Comparison of ENCODE assay signal across 17 mouse cellular contexts in genomic region chr2:14388162-14388561, GRCm38 (mm10). TPM values are rescaled to one million over a fixed set of nuclear protein-coding genes. Genes with fewer than 3 reads are reported as not detected.
DNase-seq lines count a peak whose midpoint lies in the region; ATAC-seq lines count a peak whose summit lies in the region.
"Had no signal": no experiment of that assay in that cellular context is flagged by ENCODE, and none has a peak within 500 bp of the region (broad histone marks: within the 10 kb centered on the region; RNA-seq: fewer than 3 reads in every experiment).

Gene Slc39a12 (plus strand): TSS chr2:14388316.

- whole genome bisulfite sequencing in hindbrain, embryonic 16.5 days: 47% methylated on average over 5 of the region's 5 CpGs
- 65% methylated on average over 5 of the region's 5 CpGs for WGBS in hindbrain, embryonic 10.5 days
- WGBS in midbrain, embryonic 11.5 days: 31% methylated on average over 5 of the region's 5 CpGs

- no peak within 1 kb of the TSS for H3K27ac ChIP-seq in hindbrain, embryonic 16.5 days (ENCODE audit: low read depth, low read length)
- no peak within 1 kb of the TSS for H3K27ac ChIP-seq in hindbrain, embryonic 10.5 days
- no peak within 1 kb of the TSS for H3K27ac ChIP-seq in midbrain, embryonic 11.5 days (ENCODE audit: low read depth, low read length)
- H3K27ac ChIP-seq: heart, embryonic 13.5 days; liver, embryonic 13.5 days had no signal

- H3K36me3 ChIP-seq in hindbrain, embryonic 16.5 days (ENCODE audit: control insufficient read depth, insufficient read depth, low read length): no peaks in the 10 kb centered on the region
- no peaks in the 10 kb centered on the region for H3K36me3 ChIP-seq in hindbrain, embryonic 10.5 days
- H3K36me3 ChIP-seq in midbrain, embryonic 11.5 days (ENCODE audit: control insufficient read depth, insufficient read depth, low read length): no peaks in the 10 kb centered on the region
- H3K36me3 ChIP-seq: heart, embryonic 13.5 days; limb, embryonic 10.5 days; liver, embryonic 13.5 days had no signal

- H3K4me3 ChIP-seq in hindbrain, embryonic 16.5 days (ENCODE audit: low read length): no peak within 1 kb of the TSS
- H3K4me3 ChIP-seq in hindbrain, embryonic 10.5 days: no peak within 1 kb of the TSS
- no peak within 1 kb of the TSS for H3K4me3 ChIP-seq in midbrain, embryonic 11.5 days (ENCODE audit: low read depth, low read length)
- H3K4me3 ChIP-seq: erythroblast, embryonic 14.5 days; heart, embryonic 13.5 days; limb, embryonic 10.5 days; liver, embryonic 13.5 days had no signal

- H3K4me1 ChIP-seq in hindbrain, embryonic 16.5 days (ENCODE audit: control insufficient read depth, insufficient read depth, low read depth, low read length): no peaks in the 10 kb centered on the region
- H3K4me1 ChIP-seq in hindbrain, embryonic 10.5 days (replicated peaks): no peaks in the 10 kb centered on the region
- peaks cover 3% of the 10 kb centered on the region; the same call in 1 of the 2 replicates for H3K4me1 ChIP-seq in midbrain, embryonic 11.5 days (ENCODE audit: control insufficient read depth, insufficient read depth, low read length)
- H3K4me1 ChIP-seq: heart, embryonic 13.5 days; liver, embryonic 13.5 days had no signal

- no peak within 1 kb of the TSS for H3K9ac ChIP-seq in hindbrain, embryonic 16.5 days (ENCODE audit: low read depth, low read length)
- H3K9ac ChIP-seq in midbrain, embryonic 11.5 days (ENCODE audit: low read length): no peak within 1 kb of the TSS
- H3K9ac ChIP-seq: heart, embryonic 13.5 days; liver, embryonic 13.5 days had no signal

- DNase-seq in hindbrain, embryonic 10.5 days (ENCODE audit: low spot score): no peak
- peak; percentile 22 to 31 for DNase-seq in right cerebral cortex, postnatal 10 days (ENCODE audit: low spot score in 2 of 2)
- no peak for DNase-seq in right cerebral cortex, postnatal 36 days (ENCODE audit: low spot score in 2 of 2)
- DNase-seq in midbrain, embryonic 11.5 days (ENCODE audit: low spot score, missing footprints): peak; percentile 85
- DNase-seq in B cell, adult 2 months: no peak
- DNase-seq in testis, postnatal 14 days (ENCODE audit: low spot score): no peak
- DNase-seq: cerebellum, adult 18-20 months; embryo, embryonic 11 days; gastrocnemius, postnatal 36 days; kidney, adult 9 months; liver, embryonic 13.5 days; retina, postnatal 1 day had no signal

- peak; percentile 65; the same call in 1 of the 2 replicates for ATAC-seq in hindbrain, embryonic 16.5 days
- ATAC-seq in midbrain, embryonic 11.5 days (ENCODE audit: low FRiP score): peak; percentile 81; the same call in 1 of the 2 replicates
- ATAC-seq: lung, postnatal 0 days had no signal

- H3K27me3 ChIP-seq in hindbrain, embryonic 16.5 days (replicated peaks; ENCODE audit: control insufficient read depth, insufficient read depth, low read length): no peaks in the 10 kb centered on the region
- no peaks in the 10 kb centered on the region for H3K27me3 ChIP-seq in hindbrain, embryonic 10.5 days (ENCODE audit: insufficient read depth, poor library complexity, severe bottlenecking)
- no peaks in the 10 kb centered on the region for H3K27me3 ChIP-seq in midbrain, embryonic 11.5 days (ENCODE audit: control insufficient read depth, insufficient read depth, low read length)
- H3K27me3 ChIP-seq: heart, embryonic 13.5 days; liver, embryonic 13.5 days had no signal

- H3K9me3 ChIP-seq in hindbrain, embryonic 16.5 days (ENCODE audit: control insufficient read depth, low read length): no peaks in the 10 kb centered on the region
- no peaks in the 10 kb centered on the region for H3K9me3 ChIP-seq in hindbrain, embryonic 10.5 days
- no peaks in the 10 kb centered on the region for H3K9me3 ChIP-seq in midbrain, embryonic 11.5 days (ENCODE audit: control insufficient read depth, low read length)
- H3K9me3 ChIP-seq: heart, embryonic 13.5 days; limb, embryonic 10.5 days; liver, embryonic 13.5 days had no signal

- H3K4me2 ChIP-seq in hindbrain, embryonic 16.5 days (ENCODE audit: low read length): peak within 1 kb of the TSS; percentile 27; the same call in 1 of the 2 replicates
- H3K4me2 ChIP-seq in midbrain, embryonic 11.5 days: no peak within 1 kb of the TSS; the same call in 1 of the 2 replicates
- H3K4me2 ChIP-seq: heart, embryonic 13.5 days; liver, embryonic 13.5 days had no signal

RNA-seq across cellular contexts. Expression of gene Slc39a12, which starts in this region (rescaled TPM):
- 4.7 and 5.5 TPM in 2 replicates for polyA plus RNA-seq in hindbrain, embryonic 16.5 days (2015; fragmentation: Nextera tagmentation; extraction: Ambion mirVana)
- polyA plus RNA-seq in hindbrain, embryonic 10.5 days (2016; fragmentation: Nextera tagmentation; extraction: Ambion mirVana): 0.83 and 0.89 TPM in 2 replicates
- 1.7 and 1.8 TPM in 2 replicates for polyA plus RNA-seq in midbrain, embryonic 11.5 days (2014; fragmentation: Nextera tagmentation; extraction: Ambion mirVana)
- polyA plus RNA-seq: erythroblast, embryonic 14.5 days; liver, embryonic 13.5 days had no signal

Comparison
In these comparisons a context has a peak if more than half of its experiments do, and no peak if none do; other contexts are left out.
1. DNase-seq: peak in right cerebral cortex, postnatal 10 days (2 of 2) and midbrain, embryonic 11.5 days (single experiment); none in hindbrain, embryonic 10.5 days (single experiment), right cerebral cortex, postnatal 36 days (0 of 2), B cell, adult 2 months (0 of 2) and testis, postnatal 14 days (single experiment).